Mouse (Mus musculus): ENCODE measurements at regions not wholly inside any gene's neighbourhood (a gene's known extent, or its start where the extent isn't known, plus 50 kb on each side); places are given as distances from the start of the nearest gene placed in this dataset.

- Histone ChIP-seq H3K9ac (ENCODE audit: low read length) (no peak overlapping the region), H3K4me1 (replicated peaks; ENCODE audit: control insufficient read depth, insufficient read depth, low read length) (peaks cover 8% of the 10 kb centered on the region; the same call in 1 of the 2 replicates), H3K4me2 (ENCODE audit: low read depth, low read length, severe bottlenecking) (no peak overlapping the region), H3K9me3 (ENCODE audit: control insufficient read depth, low read length) (no peaks in the 10 kb centered on the region), H3K4me3 (ENCODE audit: low read depth, low read length) (no peak overlapping the region), H3K27ac (ENCODE audit: low read depth, low read length) (no peak overlapping the region), H3K36me3 (ENCODE audit: control insufficient read depth, insufficient read depth, low read length) (no peaks in the 10 kb centered on the region), H3K27me3 (ENCODE audit: control insufficient read depth, insufficient read depth, low read length) (peaks cover 9% of the 10 kb centered on the region)
- WGBS: 34% methylated on average over 3 of the region's 3 CpGs
- no peak for DNase-seq (ENCODE audit: low spot score)
- ATAC-seq (replicated peaks; ENCODE audit: low FRiP score): no peak
Observed at GRCm38 (mm10) chr2:147905118-147905517, 141.7 kb downstream of the Foxa2 start.

GRCm38 (mm10) chr2:147899236-147899635 is 147.5 kb downstream of the Foxa2 start:
- 78% methylated on average over 1 of the region's 1 CpGs for WGBS
- DNase-seq (ENCODE audit: low spot score) (no peak), ATAC-seq (replicated peaks; ENCODE audit: low FRiP score) (no peak)
- Histone ChIP-seq H3K9ac (ENCODE audit: low read length) (no peak overlapping the region), H3K36me3 (ENCODE audit: control insufficient read depth, insufficient read depth, low read length) (no peaks in the 10 kb centered on the region), H3K9me3 (ENCODE audit: control insufficient read depth, low read length) (no peaks in the 10 kb centered on the region), H3K27me3 (ENCODE audit: control insufficient read depth, insufficient read depth, low read length) (no peaks in the 10 kb centered on the region; the same call in 1 of the 2 replicates), H3K4me3 (ENCODE audit: low read depth, low read length) (no peak overlapping the region), H3K4me1 (replicated peaks; ENCODE audit: control insufficient read depth, insufficient read depth, low read length) (no peaks in the 10 kb centered on the region), H3K4me2 (ENCODE audit: low read depth, low read length, severe bottlenecking) (no peak overlapping the region), H3K27ac (ENCODE audit: low read depth, low read length) (no peak overlapping the region)

- Histone ChIP-seq H3K27me3 (ENCODE audit: control insufficient read depth, insufficient read depth, low read length) (no peaks in the 10 kb centered on the region), H3K4me1 (replicated peaks; ENCODE audit: control insufficient read depth, insufficient read depth, low read length) (no peaks in the 10 kb centered on the region), H3K36me3 (ENCODE audit: control insufficient read depth, insufficient read depth, low read length) (no peaks in the 10 kb centered on the region), H3K9ac (ENCODE audit: low read length) (no peak overlapping the region), H3K4me3 (ENCODE audit: low read depth, low read length) (no peak overlapping the region), H3K4me2 (ENCODE audit: low read depth, low read length, severe bottlenecking) (no peak overlapping the region), H3K9me3 (ENCODE audit: control insufficient read depth, low read length) (no peaks in the 10 kb centered on the region), H3K27ac (ENCODE audit: low read depth, low read length) (no peak overlapping the region)
- DNase-seq (ENCODE audit: low spot score) (peak; percentile 70), ATAC-seq (replicated peaks; ENCODE audit: low FRiP score) (peak; percentile 71; the same call in 1 of the 2 replicates)
- WGBS: 0% methylated on average over 1 of the region's 1 CpGs
Observed at GRCm38 (mm10) chr2:147895691-147896090, 151.1 kb downstream of the Foxa2 start.

GRCm38 (mm10) chr2:147894213-147894612 is 152.6 kb downstream of the Foxa2 start:
- no peak overlapping the region for H3K4me2 ChIP-seq (ENCODE audit: low read depth, low read length, severe bottlenecking)
- no peak overlapping the region for H3K9ac ChIP-seq (ENCODE audit: low read length)
- no peaks in the 10 kb centered on the region for H3K27me3 ChIP-seq (ENCODE audit: control insufficient read depth, insufficient read depth, low read length)
- no peak overlapping the region for H3K4me3 ChIP-seq (ENCODE audit: low read depth, low read length)
- no peaks in the 10 kb centered on the region for H3K36me3 ChIP-seq (ENCODE audit: control insufficient read depth, insufficient read depth, low read length)
- WGBS: 15% methylated on average over 1 of the region's 1 CpGs
- H3K4me1 ChIP-seq (replicated peaks; ENCODE audit: control insufficient read depth, insufficient read depth, low read length): no peaks in the 10 kb centered on the region
- H3K9me3 ChIP-seq (ENCODE audit: control insufficient read depth, low read length): no peaks in the 10 kb centered on the region
- DNase-seq (ENCODE audit: low spot score): no peak
- no peak for ATAC-seq (replicated peaks; ENCODE audit: low FRiP score)
- no peak overlapping the region for H3K27ac ChIP-seq (ENCODE audit: low read depth, low read length)

- WGBS: 64% methylated on average over 6 of the region's 6 CpGs
- no peaks in the 10 kb centered on the region for H3K4me1 ChIP-seq (replicated peaks; ENCODE audit: control insufficient read depth, insufficient read depth, low read length)
- no peak overlapping the region for H3K4me3 ChIP-seq (ENCODE audit: low read depth, low read length)
- no peaks in the 10 kb centered on the region for H3K9me3 ChIP-seq (ENCODE audit: control insufficient read depth, low read length)
- H3K27me3 ChIP-seq (ENCODE audit: control insufficient read depth, insufficient read depth, low read length): no peaks in the 10 kb centered on the region
- no peak overlapping the region for H3K27ac ChIP-seq (ENCODE audit: low read depth, low read length)
- H3K36me3 ChIP-seq (ENCODE audit: control insufficient read depth, insufficient read depth, low read length): no peaks in the 10 kb centered on the region
- no peak for ATAC-seq (replicated peaks; ENCODE audit: low FRiP score)
- no peak overlapping the region for H3K4me2 ChIP-seq (ENCODE audit: low read depth, low read length, severe bottlenecking)
- no peak for DNase-seq (ENCODE audit: low spot score)
- H3K9ac ChIP-seq (ENCODE audit: low read length): no peak overlapping the region
Observed at GRCm38 (mm10) chr2:147886191-147886590, 160.6 kb downstream of the Foxa2 start.

GRCm38 (mm10) chr2:147877907-147878306 is 168.9 kb downstream of the Foxa2 start:
- H3K27me3 ChIP-seq (ENCODE audit: control insufficient read depth, insufficient read depth, low read length): peaks cover 8% of the 10 kb centered on the region; the same call in 1 of the 2 replicates
- H3K36me3 ChIP-seq (ENCODE audit: control insufficient read depth, insufficient read depth, low read length): no peaks in the 10 kb centered on the region
- no peak for DNase-seq (ENCODE audit: low spot score)
- H3K27ac ChIP-seq (ENCODE audit: low read depth, low read length): no peak overlapping the region
- H3K4me3 ChIP-seq (ENCODE audit: low read depth, low read length): no peak overlapping the region
- peak overlapping the region; percentile 42; the same call in 1 of the 2 replicates for H3K4me2 ChIP-seq (ENCODE audit: low read depth, low read length, severe bottlenecking)
- H3K4me1 ChIP-seq (replicated peaks; ENCODE audit: control insufficient read depth, insufficient read depth, low read length): peaks cover 8% of the 10 kb centered on the region; the same call in 1 of the 2 replicates
- H3K9ac ChIP-seq (ENCODE audit: low read length): no peak overlapping the region
- WGBS: 14% methylated on average over 13 of the region's 13 CpGs
- no peaks in the 10 kb centered on the region for H3K9me3 ChIP-seq (ENCODE audit: control insufficient read depth, low read length)
- ATAC-seq (replicated peaks; ENCODE audit: low FRiP score): no peak

- no peak for ATAC-seq (replicated peaks; ENCODE audit: low FRiP score)
- no peaks in the 10 kb centered on the region for H3K36me3 ChIP-seq (ENCODE audit: control insufficient read depth, insufficient read depth, low read length)
- no peaks in the 10 kb centered on the region for H3K9me3 ChIP-seq (ENCODE audit: control insufficient read depth, low read length)
- peaks cover 8% of the 10 kb centered on the region; the same call in 1 of the 2 replicates for H3K4me1 ChIP-seq (replicated peaks; ENCODE audit: control insufficient read depth, insufficient read depth, low read length)
- peak overlapping the region; percentile 42 for H3K4me2 ChIP-seq (ENCODE audit: low read depth, low read length, severe bottlenecking)
- no peak for DNase-seq (ENCODE audit: low spot score)
- peaks cover 8% of the 10 kb centered on the region; the same call in 1 of the 2 replicates for H3K27me3 ChIP-seq (ENCODE audit: control insufficient read depth, insufficient read depth, low read length)
- peak overlapping the region; percentile 21; the same call in 1 of the 2 replicates for H3K4me3 ChIP-seq (ENCODE audit: low read depth, low read length)
- WGBS: 6% methylated on average over 4 of the region's 4 CpGs
- H3K27ac ChIP-seq (ENCODE audit: low read depth, low read length): no peak overlapping the region
- H3K9ac ChIP-seq (ENCODE audit: low read length): peak overlapping the region; percentile 20; the same call in 1 of the 2 replicates
Observed at GRCm38 (mm10) chr2:147877543-147877904, 169.2 kb downstream of the Foxa2 start.

GRCm38 (mm10) chr2:147876708-147877542 is 169.8 kb downstream of the Foxa2 start:
- 4% methylated on average over 19 of the region's 19 CpGs for WGBS
- Histone ChIP-seq H3K9ac (ENCODE audit: low read length) (peak overlapping the region; percentile 20; the same call in 1 of the 2 replicates), H3K27ac (ENCODE audit: low read depth, low read length) (no peak overlapping the region)

More at GRCm38 (mm10) chr2:147876708-147877542, 169.8 kb downstream of the Foxa2 start:
- peak overlapping the region; percentile 21 for H3K4me3 ChIP-seq (ENCODE audit: low read depth, low read length)
- no peaks in the 10 kb centered on the region for H3K36me3 ChIP-seq (ENCODE audit: control insufficient read depth, insufficient read depth, low read length)
- peak; percentile 63 for ATAC-seq (replicated peaks; ENCODE audit: low FRiP score)
- H3K4me2 ChIP-seq (ENCODE audit: low read depth, low read length, severe bottlenecking): peak overlapping the region; percentile 42
- H3K4me1 ChIP-seq (replicated peaks; ENCODE audit: control insufficient read depth, insufficient read depth, low read length): peaks cover 8% of the 10 kb centered on the region; the same call in 1 of the 2 replicates
- H3K9me3 ChIP-seq (ENCODE audit: control insufficient read depth, low read length): no peaks in the 10 kb centered on the region
- peaks cover 8% of the 10 kb centered on the region; the same call in 1 of the 2 replicates for H3K27me3 ChIP-seq (ENCODE audit: control insufficient read depth, insufficient read depth, low read length)
- DNase-seq (ENCODE audit: low spot score): no peak

All from forebrain, embryonic 11.5 days (tissue).